Mouse (Mus musculus) myocyte (in vitro differentiated cells): Measurements from ENCODE around the gene Wdr35.

Experiments
- MAX ChIP-seq: IDR thresholded peaks from one replicate; pipeline ENCODE4 v1.6.1; 2011; ENCODE audit warnings: low read depth, mild to moderate bottlenecking, control low read depth
- MYOD1 ChIP-seq, 3 experiments: IDR thresholded peaks; one replicate each; pipeline ENCODE4 v1.6.1; 2011; ENCODE audit warnings: control low read depth in 2 of 3, low read depth in 2 of 3, mild to moderate bottlenecking in 2 of 3, moderate library complexity in 1 of 3; ENCODE audit not compliant: insufficient read length in 2 of 3, control insufficient read depth in 1 of 3
- MYOG ChIP-seq, 3 experiments: IDR thresholded peaks; one replicate each; pipeline ENCODE4 v1.6.1; 2011; ENCODE audit warnings: control low read depth in 2 of 3, low read depth in 2 of 3, mild to moderate bottlenecking in 2 of 3; ENCODE audit not compliant: insufficient read length in 2 of 3, control insufficient read depth in 1 of 3, insufficient read depth in 1 of 3
- USF1 ChIP-seq: IDR thresholded peaks from one replicate; pipeline ENCODE4 v1.6.1; 2011; ENCODE audit warnings: low read depth, mild to moderate bottlenecking, control low read depth, moderate library complexity

DNA sequence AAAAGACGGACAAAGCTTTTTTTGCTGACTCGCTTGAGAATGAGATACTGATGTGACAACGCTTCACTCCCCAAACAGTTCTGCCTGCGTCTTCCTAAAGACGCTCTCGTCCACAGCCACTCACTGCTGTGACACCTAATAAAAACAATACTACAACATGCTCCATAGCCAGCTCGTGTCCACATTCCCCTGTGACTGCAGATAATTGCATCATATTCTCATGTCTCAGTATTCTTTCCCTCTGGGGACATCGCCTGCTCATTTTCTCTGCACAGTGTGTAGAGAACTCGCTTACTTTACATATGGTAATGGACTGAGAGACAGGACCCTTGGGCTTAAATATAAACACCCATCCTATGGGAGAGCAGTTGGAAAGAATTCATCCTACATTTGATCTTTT is 62.7 kb downstream of the Wdr35 start:
- TF ChIP-seq MYOG (IDR thresholded peaks at IDR 0.05; ENCODE audit: control insufficient read depth in 1 of 3, insufficient read depth in 1 of 3, insufficient read length in 2 of 3, low read depth in 2 of 3) (no peak), USF1 (no peak), MAX (no peak), MYOD1 (IDR thresholded peaks at IDR 0.05; ENCODE audit: control insufficient read depth in 1 of 3, insufficient read length in 2 of 3, low read depth in 2 of 3) (no peak)
